Mouse (Mus musculus) lung, postnatal 4 days (tissue): ENCODE measurements at regions not wholly inside any gene's neighbourhood (a gene's known extent, or its start where the extent isn't known, plus 50 kb on each side); places are given as distances from the start of the nearest gene placed in this dataset.

Source experiments
- DNase-seq, 2 experiments: peaks; one replicate each; pipeline ENCODE4 v3.0.0; 2021

- peak; percentile 11 to 21 for DNase-seq
These were observed 259.9 kb downstream of the Stim2 start for GRCm38 (mm10) chr5:54258087-54258733.

GRCm38 (mm10) chr5:54264867-54265434 lies 266.7 kb downstream of the Stim2 start:
- peak in 1 of 2 experiments; percentile 25 for DNase-seq

GRCm38 (mm10) chr5:54267905-54268590 lies 269.7 kb downstream of the Stim2 start:
- no peak for DNase-seq

GRCm38 (mm10) chr5:54279357-54279756 lies 281.1 kb downstream of the Stim2 start:
- DNase-seq, result no peak

- DNase-seq, result no peak
These were observed 282.4 kb downstream of the Stim2 start for GRCm38 (mm10) chr5:54280670-54281069.

GRCm38 (mm10) chr5:54281121-54281520 lies 282.8 kb downstream of the Stim2 start:
- no peak for DNase-seq

- no peak for DNase-seq
These were observed 292.2 kb downstream of the Stim2 start for GRCm38 (mm10) chr5:54290372-54291080.

GRCm38 (mm10) chr5:54291940-54292339 lies 293.6 kb downstream of the Stim2 start:
- no peak for DNase-seq

- no peak for DNase-seq
These were observed 315.5 kb downstream of the Stim2 start for GRCm38 (mm10) chr5:54313660-54314279.

GRCm38 (mm10) chr5:54330415-54330814 lies 332.1 kb downstream of the Stim2 start:
- DNase-seq, result no peak

- no peak for DNase-seq
These were observed 344.7 kb downstream of the Stim2 start for GRCm38 (mm10) chr5:54342976-54343375.

- DNase-seq, result no peak
These were observed 345.1 kb downstream of the Stim2 start for GRCm38 (mm10) chr5:54343432-54343831.

GRCm38 (mm10) chr5:54348820-54349596 lies 350.7 kb downstream of the Stim2 start:
- DNase-seq, result no peak

GRCm38 (mm10) chr5:54349775-54350332 lies 351.6 kb downstream of the Stim2 start:
- no peak for DNase-seq

- no peak for DNase-seq
These were observed 357.8 kb downstream of the Stim2 start for GRCm38 (mm10) chr5:54356105-54356504.

- no peak for DNase-seq
These were observed 359.2 kb downstream of the Stim2 start for GRCm38 (mm10) chr5:54357501-54357900.

- no peak for DNase-seq
These were observed 359.9 kb downstream of the Stim2 start for GRCm38 (mm10) chr5:54358221-54358620.
